Mouse (Mus musculus): ENCODE measurements around the gene Zfp941. TPM values are rescaled to one million over a fixed set of nuclear protein-coding genes. Genes with fewer than 3 reads are reported as not detected.

The Zfp941 gene
- total RNA-seq (2021): 10 to 100 TPM; 22.2 to 31.0 TPM

DNA sequence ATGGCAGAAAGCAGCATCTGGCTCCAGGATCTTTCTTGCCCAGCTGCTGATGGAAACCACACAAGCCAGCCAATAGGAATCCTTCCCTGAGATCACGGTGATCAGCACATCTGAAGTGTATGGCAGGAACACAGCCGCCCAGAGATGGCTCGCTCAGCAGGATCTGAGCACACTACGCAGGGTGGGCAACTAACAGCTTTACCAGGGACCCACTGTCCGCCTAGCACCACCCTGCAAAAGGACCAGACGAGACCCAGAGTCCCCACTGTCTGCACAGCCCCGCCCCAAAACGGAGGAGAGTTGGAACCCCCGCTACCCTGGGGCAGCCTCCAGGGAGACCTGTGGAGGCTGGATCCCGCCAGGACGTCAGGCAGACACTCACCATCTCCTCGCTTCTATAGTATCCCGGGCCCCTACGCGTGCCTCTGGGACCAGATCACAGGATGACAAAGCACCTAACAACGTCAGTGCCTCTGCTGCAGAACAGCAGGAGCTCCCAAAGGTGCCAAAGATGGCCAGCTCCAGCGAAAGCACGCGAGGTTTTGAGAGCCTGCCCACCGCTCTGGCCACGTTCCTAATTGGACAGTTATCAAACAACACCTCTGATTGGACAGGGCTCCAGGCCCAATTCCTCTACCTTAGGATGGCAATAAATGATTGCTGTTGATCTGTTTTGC is at the start of gene Zfp941:
Gene Zfp941, minus strand, starts transcription at position 526 of the 677 bp plus-strand sequence.
- intact Hi-C loops (cut with DNase I): no loop called here
- DNase-seq (ENCODE audit: low spot score in 2 of 2): peak; percentile 61 to 75

DNA sequence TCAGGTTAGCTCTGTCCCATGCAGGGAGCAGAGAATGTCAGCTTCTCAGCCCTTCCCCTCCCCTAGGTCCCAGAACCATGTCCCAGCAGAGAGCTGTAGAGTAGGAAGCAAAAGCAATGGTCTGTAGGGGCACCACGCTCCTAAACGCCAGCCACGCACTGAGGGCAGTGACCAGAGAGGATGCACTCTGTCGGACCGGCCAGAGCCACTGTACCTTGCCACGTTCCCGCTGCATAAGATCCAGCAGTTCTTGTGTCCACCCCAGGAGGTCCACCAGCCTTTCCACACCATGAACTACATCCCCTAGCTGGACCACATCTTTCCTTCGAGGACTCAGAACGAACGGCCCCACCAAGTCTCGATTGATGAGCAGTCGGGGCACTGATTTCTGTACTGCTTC is 42.8 kb upstream of the Zfp941 start:
- intact Hi-C loops (cut with DNase I): no loop called here
- no peak for DNase-seq (ENCODE audit: low spot score in 2 of 2)

DNA sequence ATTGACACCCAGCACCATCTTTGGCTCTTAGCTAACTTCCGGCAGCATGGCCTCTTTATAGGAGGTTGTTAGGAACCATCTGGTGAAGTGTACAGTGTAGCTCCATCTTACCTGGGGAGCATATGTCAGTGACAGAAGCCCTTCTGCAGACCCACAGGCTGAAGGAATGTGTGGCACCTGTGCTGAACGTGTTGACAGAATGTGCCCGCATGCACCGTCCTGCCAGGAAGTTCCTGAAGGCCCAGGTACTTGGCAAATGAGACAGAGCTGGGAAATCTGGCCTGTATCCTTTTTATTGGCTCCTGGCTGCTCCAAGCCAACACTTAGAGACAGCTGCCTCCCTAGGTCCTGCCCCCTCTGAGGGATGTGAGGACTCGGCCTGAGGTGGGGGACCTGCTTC is 38.8 kb upstream of the Zfp941 start:
- intact Hi-C loops (cut with DNase I): no loop called here
- no peak for DNase-seq (ENCODE audit: low spot score in 2 of 2)

DNA sequence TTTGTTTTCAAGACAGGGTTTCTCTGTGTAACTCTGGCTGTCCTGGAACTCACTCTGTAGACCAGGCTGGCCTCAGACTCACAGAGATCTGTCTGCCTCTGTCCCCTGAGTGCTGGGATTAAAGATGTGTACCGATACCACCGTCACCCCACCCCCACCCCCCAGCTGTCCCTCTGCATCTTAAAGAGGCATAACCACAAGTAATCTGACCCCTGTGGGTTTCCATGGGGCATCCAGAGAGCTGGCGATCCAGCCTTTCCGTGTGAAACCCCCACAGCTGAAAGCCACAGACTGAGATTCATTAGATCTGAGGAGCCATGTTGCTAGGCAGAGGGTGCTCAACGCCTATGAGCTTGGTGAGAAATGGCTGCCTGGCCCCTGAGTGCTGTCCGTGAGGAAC is 38.0 kb upstream of the Zfp941 start:
- no peak for DNase-seq (ENCODE audit: low spot score in 2 of 2)
- intact Hi-C loops (cut with DNase I): loop anchor here (5.0 kb wide), 1 partner anchor 202 kb away; the partner anchor contains the start of gene B4galnt4

DNA sequence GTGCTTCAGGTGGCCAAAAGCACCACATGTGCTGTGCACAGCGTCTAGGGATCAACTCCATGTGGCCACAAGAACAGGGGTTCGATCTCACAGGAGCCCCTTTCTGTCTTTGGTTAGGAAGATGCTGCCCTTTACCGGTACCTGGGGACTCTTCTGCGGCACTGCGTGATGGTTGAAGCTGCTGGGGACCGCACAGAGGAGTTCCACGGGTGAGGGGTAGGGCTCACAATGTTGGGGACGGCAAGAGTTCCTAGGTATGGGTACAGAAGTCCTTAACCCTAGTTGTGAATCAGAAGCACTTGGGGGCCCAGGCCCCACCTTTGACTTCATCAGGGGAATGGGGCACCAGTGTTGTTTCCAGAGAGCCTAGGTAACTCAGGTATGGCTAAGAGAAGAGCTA is 36.8 kb upstream of the Zfp941 start:
- no peak for DNase-seq (ENCODE audit: low spot score in 2 of 2)
- intact Hi-C loops (cut with DNase I): loop anchor here (5.0 kb wide), 1 partner anchor 204 kb away; the partner anchor contains the start of gene B4galnt4

DNA sequence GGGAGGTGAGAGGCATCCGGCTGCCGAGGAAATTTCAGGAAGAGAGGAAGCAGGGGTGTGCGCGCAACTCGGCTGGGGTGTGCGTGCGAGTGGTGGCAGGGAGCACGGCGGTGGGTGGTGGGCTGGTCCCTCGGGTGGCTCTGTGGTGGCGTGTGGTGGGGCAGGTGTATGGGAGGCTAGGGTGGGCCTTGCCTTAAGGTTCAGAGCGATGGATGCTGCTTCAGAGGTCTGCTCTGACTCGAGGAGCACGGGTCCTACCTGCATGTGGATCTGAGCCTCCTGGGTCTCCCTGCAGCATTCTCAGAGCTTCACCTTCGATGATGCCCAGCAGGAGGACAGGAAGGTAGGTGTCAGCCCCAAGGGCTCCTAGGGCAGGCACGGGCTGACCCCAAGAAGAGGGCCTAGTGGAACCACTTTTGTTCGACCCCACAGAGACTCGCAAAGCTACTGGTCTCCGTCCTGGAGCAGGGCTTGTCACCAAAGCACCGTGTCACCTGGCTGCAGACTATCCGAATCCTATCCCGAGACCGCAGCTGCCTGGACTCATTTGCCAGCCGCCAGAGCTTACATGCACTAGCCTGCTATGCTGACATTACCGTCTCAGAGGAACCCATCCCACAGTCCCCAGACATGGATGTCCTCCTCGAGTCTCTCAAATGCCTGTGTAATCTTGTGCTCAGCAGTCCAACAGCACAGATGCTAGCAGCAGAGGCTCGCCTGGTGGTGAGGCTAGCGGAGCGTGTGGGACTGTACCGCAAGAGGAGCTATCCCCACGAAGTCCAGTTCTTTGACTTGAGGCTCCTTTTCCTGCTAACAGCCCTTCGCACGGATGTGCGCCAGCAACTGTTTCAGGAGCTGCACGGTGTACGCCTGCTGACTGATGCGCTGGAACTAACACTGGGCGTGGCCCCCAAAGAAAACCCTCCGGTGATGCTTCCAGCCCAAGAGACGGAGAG is 35.9 kb upstream of the Zfp941 start, which contains the start of gene Bet1l:
Gene Bet1l, minus strand, starts transcription at position 28 of the 956 bp plus-strand sequence.
- intact Hi-C loops (cut with DNase I): loop anchor here (1.0 to 5.0 kb wide), 2 partner anchors 24 to 204 kb away; partner anchors contain the start of genes B4galnt4 and Sirt3
- peak; percentile 35 to 40 for DNase-seq (ENCODE audit: low spot score in 2 of 2)

DNA sequence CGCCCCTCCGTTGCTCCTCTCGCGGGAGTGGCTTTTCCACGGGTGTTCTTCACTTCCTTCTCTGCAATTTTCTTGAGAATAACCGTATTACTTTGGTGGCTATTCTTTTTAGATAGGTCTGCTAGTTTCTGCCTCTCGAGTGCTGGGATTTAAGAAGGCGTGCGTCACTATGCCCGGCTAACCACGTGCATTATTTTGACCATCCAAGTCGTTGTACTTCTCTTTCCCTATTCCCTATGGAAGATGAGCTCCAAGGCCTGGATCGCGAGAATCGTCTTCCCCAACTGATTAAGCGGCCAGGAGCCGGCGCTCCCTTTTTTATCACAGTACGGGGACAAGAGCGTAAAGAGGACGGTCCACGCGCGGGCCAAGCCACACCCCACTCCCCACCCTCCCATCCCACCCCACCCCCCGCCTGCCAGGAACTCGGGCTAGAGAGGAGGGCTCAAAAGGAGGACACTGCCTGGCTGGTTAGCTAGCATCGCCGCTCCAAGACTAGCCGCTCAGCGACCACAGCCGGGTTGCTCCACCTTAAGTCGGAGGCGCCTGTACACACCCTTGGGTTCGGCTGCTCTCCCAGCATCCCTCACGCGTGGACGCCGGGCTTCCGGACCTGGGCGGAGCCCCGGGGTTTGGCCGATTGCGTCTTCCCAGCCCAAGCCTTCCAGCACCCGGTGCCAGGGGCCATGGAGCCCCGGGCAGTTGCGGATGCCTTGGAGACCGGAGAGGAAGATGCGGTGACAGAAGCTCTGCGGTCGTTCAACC is 35.0 kb upstream of the Zfp941 start, which contains the start of gene Ric8a:
Gene Ric8a, plus strand, starts transcription at position 173 of the 765 bp plus-strand sequence.
- DNase-seq (ENCODE audit: low spot score in 2 of 2): peak; percentile 92
- intact Hi-C loops (cut with DNase I): loop anchor here (1.0 to 5.0 kb wide), 2 partner anchors 25 to 205 kb away; partner anchors contain the start of genes B4galnt4 and Sirt3

DNA sequence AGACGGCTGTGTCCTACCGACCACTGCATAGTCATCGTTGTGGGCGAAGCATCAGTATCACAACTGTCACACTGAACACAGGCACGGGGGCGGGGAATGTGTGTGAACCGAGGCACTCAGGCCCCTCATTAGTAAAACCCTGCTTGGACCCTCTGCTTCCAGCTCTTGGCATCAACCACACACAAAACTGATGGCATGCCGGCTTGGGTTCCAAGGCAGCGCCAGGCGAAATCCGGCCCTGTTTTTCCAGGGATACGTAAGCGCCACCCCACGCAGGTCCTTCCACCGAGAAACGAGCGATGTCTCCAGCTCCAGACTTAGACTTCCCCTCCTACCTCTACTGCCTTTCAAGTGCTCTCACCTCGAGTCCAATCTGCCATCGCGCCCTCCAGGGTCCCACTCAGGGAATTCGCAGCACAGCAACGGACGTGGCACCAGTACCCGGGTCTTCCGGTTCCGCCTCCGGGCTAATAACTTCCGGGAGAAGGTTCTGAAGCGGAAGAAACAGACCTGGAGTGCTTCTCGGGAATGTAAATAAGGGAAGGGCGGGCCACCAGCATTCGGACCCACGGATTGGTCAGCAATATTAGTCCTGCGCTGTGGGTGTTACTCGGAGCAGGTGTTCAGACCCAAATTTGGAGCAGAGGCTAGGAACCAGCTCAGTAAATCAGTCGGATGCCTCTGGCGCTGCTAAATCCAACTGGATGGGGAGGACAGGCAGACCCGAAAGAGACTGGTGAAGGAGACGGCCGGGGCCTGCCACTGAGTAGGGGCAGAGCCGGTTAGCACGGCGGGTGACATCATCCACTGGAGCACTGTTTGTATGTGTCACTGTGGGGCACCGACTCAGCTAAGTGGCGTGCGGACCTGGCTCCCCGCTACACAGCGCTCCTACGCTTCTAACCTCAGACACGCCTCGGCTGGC is 34.1 kb upstream of the Zfp941 start, which contains the start of gene Gm45785:
Gene Gm45785, minus strand, starts transcription at position 472 of the 925 bp plus-strand sequence.
- peak; percentile 84 to 87 for DNase-seq (ENCODE audit: low spot score in 2 of 2)
- intact Hi-C loops (cut with DNase I): loop anchor here (5.0 kb wide), 1 partner anchor 206 kb away; the partner anchor contains the start of gene B4galnt4

DNA sequence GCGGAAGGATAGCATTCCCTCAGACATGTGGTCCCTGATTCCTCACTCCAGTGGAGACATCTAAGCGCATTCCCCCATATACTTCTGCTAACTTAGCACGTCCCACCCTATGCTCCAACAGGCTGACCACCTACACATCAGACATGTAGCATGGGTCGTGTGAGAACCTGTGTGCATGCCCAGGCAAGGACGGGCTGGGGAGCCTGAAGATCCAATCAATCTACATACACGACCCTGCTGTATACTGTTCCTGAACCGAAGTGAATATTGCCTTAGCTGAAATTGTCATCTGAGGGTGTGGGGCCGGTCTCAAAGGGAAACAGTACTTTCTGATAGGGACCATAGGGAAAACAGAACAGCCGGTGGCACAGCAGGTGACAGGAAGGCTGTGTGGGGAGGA is 33.2 kb upstream of the Zfp941 start:
- intact Hi-C loops (cut with DNase I): loop anchor here (5.0 kb wide), 1 partner anchor 207 kb away; the partner anchor contains the start of gene B4galnt4
- no peak for DNase-seq (ENCODE audit: low spot score in 2 of 2)

DNA sequence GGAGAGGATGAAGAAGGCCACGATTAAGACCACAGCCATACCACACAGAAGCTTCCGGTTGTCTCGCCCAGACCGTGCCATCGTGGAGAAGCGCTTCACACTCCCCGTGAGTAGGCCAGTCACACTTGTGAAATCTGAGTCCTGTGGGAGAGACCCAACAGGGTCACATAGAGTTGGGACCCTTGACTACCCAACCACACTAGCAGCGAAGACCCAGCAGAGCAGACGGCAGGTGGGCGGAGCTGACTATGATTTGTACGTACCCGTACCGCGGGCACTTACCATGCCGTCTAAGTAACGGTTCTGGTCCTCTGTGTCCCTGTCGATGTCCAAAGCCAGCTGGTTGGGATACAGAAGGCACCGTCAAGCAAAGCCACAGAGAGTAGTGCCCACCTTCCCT is 32.5 kb upstream of the Zfp941 start:
- intact Hi-C loops (cut with DNase I): no loop called here
- no peak for DNase-seq (ENCODE audit: low spot score in 2 of 2)

DNA sequence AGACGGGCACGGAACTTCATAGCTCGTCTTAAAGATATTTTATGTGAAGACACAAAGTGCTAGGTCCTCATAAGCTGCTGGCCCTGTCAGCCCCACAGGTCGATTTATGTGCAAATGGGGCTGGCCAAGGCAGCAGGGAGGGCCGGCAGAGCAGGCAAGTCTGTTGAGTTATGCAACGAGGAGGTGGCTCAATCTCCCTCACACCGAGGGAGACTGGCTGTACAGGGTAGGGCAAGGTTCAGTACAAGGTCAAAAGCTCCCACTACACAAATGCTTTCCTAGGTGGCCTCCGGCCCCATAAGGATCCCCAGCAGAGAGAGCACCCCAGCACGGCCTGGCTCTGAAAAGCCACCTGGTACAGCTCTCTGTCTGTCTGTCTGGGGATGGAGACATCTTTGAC is 31.4 kb upstream of the Zfp941 start:
- no peak for DNase-seq (ENCODE audit: low spot score in 2 of 2)
- intact Hi-C loops (cut with DNase I): no loop called here

DNA sequence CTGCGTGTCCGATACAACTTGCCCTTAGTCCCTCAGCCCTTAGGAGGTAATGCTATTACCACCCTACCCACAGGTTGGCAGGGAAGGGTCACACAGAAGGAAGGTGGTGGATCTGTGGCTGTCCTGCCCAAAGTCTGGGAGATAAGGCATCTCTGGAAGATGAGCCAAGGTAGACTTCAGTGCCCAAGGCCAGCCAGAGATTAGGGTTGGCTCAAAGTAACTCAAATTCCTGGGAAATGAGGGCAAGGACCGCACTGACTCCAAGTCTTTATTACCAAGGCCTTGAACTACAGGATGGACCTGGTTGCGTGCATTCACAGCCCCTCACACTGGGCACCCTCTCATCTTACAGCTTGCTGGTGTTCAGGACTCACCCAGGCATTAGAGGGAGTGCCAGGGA is 29.9 kb upstream of the Zfp941 start:
- intact Hi-C loops (cut with DNase I): no loop called here
- DNase-seq (ENCODE audit: low spot score in 2 of 2): no peak

DNA sequence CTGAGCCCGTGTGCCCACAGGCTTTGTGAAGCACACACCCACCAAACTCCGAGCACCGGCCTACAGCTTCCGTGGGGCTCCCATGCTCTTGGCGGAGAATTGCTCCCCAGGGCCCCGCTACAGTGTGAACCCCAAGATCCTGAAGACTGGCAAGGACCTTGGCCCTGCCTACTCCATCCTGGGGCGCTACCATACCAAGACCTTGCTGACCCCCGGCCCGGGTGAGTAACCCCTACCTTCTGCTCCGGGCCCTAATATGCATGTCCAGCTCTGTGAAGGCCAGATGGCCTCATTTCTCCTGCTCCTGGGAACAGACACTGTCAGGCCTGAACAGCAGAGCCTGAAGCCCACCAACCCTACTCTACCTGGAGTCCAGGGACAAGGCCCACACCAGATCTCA is 26.6 kb upstream of the Zfp941 start:
- DNase-seq (ENCODE audit: low spot score in 2 of 2): no peak
- intact Hi-C loops (cut with DNase I): loop anchor here (5.0 kb wide), 1 partner anchor 324 kb away; the partner anchor contains the start of gene Rnh1

DNA sequence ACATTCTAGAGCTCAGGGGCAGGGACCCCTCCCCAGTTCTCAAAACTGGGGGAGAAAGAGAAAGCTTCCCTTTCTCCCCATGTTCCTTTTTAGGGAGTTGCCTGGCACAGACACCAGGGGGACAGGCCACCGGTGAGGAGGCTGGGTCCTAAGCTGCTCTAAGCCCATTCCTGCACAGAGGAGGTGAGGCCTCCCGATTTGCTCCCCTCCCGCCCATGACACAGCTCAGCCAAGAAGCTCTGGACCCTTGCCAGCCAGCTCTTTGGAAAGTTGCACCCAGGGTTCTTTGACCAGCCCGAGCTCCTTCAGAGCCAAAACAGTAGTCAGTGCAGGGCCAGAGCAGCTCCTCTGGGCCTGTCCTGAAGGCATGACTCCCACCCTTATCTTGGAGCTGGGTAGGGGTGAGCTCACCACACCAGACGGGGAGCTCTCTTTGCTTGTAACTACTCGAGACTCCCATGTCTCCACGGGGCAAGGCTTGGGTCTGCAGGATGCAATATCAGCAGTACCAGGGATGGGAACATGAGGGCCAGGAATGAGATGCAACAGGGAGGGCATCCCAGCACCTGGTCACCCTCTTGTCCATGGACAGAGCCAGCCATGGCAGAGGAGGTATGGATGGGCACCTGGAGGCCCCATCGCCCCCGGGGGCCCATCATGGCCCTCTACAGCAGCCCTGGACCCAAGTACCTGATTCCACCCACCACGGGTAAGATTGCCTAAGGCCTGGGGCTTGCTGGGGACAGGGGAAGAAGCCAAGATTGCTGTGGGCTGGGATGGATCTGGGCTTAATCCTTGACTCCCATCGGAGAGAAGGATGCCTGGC is 26.0 kb upstream of the Zfp941 start, which contains the start of gene Odf3:
Gene Odf3, plus strand, starts transcription at position 51 of the 826 bp plus-strand sequence.
- intact Hi-C loops (cut with DNase I): loop anchor here (5.0 kb wide), 1 partner anchor 324 kb away; the partner anchor contains the start of gene Rnh1
- no peak for DNase-seq (ENCODE audit: low spot score in 2 of 2)

DNA sequence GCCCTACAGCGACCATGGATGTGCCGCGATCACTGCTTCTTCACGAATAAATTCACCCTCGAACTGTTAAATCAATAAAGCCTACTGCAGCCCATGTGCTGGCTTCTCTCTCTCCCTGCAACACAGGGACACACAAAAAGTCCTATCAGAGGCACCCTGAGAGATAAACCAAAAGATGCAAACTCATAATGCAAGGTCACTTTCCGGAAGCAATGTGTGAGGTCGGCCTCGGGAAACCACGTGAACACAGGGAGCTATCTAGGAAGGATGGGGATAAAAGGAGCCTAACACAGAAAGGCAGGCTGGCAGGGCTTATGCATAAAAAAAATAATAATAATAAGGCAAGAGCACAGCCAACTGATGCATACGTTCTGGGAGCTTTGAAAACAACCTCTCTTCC is 24.7 kb upstream of the Zfp941 start:
- intact Hi-C loops (cut with DNase I): loop anchor here (5.0 kb wide), 1 partner anchor 326 kb away; the partner anchor contains the start of gene Rnh1
- no peak for DNase-seq (ENCODE audit: low spot score in 2 of 2)

DNA sequence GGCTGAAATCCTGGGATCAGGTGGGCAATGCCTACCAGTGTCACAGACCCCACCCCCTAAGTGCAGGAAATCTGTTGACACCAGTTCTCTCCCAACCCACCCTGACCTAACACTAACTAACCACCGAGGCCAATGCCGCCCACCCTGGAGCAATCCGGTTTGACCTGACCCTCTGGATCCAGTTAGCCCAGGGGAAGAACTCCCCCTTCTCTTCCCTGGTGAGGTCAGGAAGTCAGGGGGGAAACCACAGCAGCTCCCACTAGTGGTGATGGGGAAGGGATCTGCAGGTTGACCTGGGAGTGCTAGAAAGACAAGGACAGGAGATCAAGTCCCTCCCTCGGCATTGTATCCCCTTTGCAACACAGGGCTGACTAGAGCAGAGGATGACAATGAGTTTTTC is 23.7 kb upstream of the Zfp941 start:
- no peak for DNase-seq (ENCODE audit: low spot score in 2 of 2)
- intact Hi-C loops (cut with DNase I): loop anchor here (1.0 to 5.0 kb wide), 2 partner anchors 58 to 327 kb away; partner anchors contain the start of gene Rnh1
